Mouse (Mus musculus) cerebellum, adult 8-10 months (tissue): Measurements from ENCODE around the gene Myom1.
"Not testable (repeated sequence)": the region's sequence is repeated elsewhere in the genome, so short reads cannot be mapped to it uniquely, and the experiment has no call there.

Experiments used
- DNase-seq: peaks from one replicate; pipeline ENCODE4 v3.0.0; 2022

Myom1 gene

DNA sequence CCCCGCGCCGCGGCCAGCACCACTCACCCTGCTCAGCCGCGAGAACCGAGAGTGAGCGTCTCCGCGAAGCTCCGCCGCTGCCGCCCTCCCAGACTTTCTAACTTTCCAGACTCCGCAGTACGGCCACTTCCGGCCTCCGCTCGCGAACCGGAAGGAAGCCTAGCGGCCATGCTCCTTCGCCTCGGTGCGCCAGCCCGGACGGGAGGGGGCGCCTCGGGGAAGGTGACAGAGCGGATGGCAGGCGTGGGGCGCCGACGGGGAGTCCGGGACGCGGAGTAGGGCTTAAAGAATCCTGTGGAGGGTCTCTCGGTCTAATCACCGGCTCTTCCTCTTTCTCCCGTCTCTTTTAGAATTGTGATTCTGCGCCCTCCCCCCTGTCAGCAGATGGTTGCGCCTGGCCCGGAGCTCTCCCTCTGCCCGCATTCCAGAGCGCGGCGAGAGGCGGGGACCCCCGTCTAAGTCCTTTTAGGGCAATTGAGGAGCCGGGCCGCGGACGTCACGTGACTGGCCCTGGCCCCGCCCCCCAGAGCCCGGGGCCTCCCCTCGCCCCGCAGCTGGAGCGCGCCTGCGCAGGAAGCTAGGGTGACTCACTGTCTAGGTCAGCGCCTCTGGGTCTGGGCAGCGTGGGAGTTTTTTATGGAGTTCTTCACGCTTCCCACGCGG, at the start of gene Myom1:
Gene Myom1 (plus strand): TSS at position 553 of the 663 bp plus-strand sequence.
- DNase-seq, result peak; percentile 93

DNA sequence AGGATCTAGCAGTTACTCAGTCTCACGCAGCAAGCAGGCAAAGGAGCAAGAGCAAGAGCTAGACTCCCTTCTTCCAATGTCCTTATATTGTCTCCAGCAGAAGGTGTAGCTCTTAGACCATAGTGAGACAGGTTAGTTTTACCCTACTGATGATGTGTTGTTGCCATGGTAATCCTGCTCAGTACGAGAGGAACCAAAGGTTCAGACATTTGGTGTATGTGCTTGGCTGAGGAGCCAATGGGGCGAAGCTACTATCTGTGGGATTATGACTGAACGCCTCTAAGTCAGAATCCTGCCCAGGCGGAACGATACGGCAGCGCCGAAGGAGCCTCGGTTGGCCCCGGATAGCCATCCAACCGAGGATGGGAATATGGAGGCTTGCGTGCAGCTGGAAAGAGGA, 38.9 kb upstream of the Myom1 start:
- DNase-seq, result peak; percentile 91

DNA sequence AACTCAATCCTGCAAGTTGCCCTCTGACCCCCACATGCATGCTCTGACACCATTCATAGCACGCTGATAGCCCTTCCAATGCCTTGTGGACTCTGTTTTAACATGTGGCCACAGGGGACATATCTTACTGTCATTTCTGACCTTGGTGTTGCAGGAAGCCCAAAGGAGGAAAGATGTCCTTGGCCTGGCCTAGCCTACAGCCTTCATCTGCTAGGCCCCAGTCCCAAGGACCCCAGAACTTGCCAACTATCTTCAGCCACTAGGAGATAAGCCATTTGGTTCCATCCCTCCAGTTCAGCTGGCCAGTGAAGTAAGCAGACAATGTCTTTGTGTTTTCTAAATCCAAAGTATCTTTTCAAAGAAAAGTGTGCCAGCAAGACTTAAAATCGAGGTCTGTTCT, 37.2 kb upstream of the Myom1 start:
- DNase-seq, result no peak

DNA sequence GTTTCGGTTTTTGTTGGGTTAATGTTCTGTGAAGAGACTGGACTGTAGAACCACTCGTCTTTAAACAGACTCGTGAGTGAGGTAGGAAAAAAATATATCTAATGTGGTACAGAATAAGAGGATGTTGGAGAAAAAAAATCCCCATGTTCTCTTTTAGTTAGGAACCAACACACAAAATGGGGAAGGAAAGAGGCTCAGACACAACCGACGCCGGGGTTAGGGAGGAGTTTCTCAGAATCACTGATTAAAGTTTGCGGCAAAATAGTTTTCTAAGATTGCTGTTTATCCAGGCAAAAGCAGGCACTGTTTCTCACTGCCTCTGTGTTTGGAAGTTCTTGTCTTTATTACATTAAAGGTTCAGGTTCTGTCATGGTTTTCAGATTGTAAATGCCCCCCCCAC, 36.3 kb upstream of the Myom1 start:
- no peak for DNase-seq

DNA sequence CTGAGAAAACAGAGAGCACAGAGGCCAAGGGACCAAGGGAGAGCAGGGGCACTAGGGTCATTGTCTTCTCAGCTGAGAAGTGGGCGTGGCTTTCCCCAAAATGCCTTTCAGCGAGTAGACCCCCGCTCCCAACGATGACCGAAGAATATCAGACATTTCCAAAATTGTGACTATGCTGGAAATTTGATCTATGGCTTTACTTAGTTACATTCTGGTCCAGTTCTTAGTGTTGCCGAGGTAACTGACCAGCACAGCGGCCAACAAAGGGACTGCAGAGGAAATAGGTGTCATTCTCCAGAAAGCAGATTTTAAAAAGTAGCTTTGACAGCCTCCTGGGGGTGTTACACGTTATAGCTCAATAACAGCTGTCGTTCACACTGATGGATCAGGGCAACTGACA, 35.2 kb upstream of the Myom1 start:
- no peak for DNase-seq

DNA sequence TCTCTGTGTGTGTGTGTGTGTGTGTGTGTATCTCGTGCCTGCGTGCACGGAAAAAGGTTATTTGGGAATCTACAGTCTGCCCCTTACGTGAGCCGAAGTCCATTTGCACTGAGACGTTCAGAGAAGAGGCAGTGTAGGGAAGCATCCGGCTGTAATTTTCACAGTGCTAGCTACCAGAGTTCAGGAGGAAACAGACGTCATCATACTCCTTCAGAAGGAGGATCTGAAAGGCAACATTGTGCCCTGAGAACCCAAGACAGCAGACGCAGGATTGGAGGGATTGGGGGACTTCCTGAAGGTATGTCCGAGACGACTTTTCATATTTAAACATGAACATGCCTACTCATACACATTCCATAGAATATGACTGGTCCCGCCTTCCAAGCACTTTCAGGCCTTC, 34.8 kb upstream of the Myom1 start:
- no peak for DNase-seq

DNA sequence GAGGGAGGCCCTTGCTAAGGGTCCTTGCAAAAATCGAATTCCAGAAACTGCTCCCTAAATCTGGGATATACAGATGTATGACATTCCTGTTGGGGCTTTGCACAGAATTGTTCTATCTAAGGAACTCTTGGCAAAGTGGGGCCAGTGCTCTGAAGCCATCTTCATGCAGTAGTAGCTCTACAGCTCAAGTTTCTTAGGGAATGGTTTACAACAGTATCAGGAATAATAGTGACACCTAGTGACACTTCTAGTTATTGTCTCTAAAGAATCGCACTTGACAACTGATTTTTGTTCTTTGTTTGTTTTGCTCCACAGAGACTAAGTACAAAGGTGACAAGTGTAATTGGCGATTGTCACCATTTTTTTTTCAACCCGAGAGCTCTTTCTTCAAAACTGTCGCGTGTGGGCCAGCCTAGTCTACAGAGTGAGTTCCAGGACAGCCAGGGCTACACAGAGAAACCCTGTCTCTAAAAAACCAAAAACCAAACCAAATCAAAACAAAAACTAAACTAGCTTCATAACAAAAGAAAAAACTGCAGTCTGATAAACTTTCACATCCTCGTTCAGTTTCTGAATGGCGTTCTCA, 33.7 kb upstream of the Myom1 start:
- DNase-seq, result no peak

DNA sequence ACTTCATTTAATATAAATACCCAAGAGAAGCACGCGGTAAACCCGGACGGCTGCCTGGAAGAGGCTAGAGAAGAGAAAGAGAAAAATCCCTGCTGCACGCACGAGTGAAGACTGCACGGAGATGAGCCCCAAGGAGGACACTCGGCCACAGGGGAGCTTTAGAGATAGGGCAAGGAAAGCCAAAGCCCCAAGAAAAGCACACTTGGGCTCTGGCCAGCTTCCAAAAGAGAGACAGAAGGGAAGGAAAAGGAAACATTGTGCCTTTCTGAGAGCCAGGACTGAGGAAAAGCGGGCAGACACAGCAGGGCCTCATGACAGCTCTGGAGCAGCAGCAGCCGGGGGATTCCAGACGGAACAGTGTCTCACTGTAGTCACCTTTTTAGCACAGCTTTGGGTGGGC, 31.2 kb upstream of the Myom1 start:
- DNase-seq, result no peak

DNA sequence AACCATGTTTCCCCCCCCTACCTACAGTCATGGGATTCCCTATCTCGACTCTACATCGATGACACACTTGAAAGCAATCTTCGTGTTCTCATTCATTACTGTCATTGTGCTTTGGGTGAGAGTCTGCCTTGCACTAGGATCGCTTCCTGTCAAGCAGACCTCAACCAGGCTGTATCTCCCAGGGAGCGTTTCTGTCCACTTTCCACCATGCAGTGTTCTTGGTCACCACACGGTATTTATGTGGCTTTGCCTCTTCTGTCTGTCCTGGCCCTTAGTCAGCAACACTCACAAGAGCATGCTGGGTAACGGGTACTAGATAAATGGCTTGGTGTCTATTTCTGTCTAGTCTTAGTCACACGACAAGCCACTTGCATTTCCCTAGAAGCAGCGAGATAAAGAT, 29.0 kb upstream of the Myom1 start:
- no peak for DNase-seq

DNA sequence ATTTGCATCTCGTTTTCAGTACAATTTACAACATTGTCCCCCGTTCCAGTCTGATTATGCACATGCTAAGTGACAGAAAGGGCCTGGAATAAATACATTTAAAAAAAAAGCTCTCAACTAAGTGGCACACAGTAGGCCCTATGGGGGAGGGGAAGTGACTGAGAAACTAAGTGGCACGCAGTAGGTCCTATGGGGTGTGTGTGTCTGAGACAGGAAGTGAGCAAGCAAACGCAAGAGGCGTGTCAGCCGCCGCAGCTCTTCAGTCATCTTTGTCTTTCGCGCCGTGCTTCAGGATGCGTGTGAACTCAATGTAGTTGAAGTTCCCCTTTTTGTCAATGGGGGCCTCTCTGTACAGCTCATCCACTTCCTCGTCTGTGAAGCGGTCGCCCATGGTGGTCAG, 28.4 kb upstream of the Myom1 start:
- DNase-seq, result not testable (repeated sequence)

DNA sequence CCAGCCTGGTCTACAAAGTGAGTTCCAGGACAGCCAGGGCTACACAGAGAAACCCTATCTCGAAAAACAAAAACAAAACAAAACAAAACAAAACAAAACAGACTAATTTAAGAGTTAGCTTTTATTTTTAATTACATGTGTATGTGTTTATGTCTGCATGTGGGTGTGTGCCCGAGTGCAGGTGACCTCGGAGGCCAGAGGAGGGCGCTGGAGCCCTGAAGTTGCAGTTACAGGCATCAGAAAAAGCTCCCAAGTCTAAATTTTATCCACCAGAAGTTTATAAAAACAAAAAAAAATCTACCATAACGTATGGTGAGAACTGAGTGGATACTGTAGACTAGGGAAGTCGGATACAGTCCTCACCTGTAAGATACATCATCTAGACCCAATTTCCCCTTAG, 24.6 kb upstream of the Myom1 start:
- no peak for DNase-seq

DNA sequence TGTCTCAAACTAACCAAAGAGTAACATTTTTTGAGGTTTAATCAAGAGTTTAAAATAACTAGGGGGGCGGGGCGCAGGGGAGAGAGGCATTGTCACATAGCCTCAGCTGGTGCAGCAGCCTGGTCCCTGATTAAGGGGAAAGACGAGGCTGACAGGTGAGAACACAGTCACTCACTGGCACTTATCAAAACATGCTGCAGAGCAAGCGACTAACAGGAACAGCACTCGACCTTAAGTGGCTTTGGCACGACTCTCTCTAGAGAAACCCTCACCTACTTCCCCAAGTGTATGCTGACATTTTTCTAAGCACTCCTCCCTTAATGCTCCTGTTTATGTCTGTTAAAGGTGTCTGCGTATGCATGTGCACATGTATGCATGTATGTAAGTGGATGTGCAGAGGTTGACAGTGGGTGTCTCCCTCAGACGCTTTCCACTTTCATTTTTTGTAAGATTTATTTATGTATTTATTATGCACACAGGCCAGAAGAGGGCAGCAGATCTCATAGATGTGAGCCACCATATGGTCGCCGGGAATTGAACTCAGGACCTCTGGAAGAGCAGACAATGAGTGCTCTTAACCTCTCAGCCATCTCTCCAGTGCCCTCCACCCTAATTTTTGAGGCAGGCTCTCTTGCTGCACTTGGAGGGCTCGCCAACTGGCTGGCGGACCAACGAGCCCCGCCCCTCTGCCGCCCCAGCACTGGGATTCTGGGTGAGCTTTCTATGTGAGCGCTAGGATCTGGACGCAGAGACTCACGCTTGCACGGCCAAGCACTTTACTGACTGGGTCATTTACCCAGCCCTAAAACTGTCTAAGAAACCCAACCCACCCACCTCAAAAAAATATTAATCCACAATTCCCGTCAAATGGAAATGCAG, 22.8 kb upstream of the Myom1 start:
- DNase-seq, result no peak

DNA sequence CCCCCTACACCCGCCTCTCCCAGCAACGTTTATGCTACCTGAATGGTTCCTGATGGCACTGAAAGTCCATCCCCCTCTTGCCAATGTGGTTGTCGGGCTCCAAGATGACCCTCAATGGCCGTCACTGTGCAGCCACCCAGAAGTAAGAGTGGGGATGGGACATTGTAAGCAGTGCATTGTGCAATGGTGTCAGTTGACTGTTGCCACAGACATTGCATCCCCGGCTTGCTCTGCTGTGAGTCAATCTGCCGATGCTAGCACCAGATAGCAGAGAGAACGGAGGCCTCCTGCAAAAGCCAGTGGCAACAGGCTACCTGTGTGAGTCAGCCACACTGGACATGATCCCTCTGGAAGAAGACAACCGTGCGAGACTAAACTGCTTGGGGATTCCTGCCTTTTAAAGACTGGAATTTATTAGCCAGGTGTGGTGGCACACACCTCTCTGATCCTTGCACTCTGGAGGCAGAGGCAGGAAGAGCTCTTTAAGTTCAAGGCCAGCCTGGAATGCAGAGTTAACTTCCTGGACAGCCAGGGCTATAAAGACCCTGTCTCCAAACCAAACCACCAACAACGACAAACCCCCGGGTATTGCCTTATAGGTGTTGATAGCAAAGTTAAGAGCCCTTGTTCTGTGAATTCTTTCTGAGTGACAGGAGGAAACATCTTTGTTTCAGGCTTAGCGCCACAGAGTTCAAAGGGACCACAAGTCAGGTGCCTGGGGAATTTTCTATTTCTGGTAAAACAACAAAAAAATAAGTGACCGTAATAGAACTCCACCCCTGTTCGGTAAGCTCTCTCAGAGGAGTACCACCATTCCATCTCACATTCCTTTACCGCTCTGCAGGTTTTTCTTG, 16.7 kb upstream of the Myom1 start:
- no peak for DNase-seq

DNA sequence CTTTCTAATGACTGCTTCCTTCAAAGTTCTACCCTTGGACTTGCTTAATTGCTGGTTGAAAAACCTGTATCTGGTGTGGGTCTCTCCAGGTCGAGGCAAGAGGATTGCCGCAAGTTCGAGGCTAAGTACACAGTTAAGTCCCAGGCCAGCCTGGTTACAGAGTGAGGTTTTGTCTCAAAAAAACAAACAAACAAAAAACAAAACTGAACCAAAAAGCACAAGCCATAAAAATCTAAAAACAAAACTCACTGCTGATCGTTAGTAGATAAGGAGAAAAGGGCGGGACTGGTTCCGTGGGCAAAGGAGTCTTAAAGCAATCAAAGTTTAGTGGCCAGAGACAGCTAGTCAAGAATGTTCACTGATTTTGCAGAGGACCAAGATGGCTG, 16.1 kb upstream of the Myom1 start:
- DNase-seq, result no peak

DNA sequence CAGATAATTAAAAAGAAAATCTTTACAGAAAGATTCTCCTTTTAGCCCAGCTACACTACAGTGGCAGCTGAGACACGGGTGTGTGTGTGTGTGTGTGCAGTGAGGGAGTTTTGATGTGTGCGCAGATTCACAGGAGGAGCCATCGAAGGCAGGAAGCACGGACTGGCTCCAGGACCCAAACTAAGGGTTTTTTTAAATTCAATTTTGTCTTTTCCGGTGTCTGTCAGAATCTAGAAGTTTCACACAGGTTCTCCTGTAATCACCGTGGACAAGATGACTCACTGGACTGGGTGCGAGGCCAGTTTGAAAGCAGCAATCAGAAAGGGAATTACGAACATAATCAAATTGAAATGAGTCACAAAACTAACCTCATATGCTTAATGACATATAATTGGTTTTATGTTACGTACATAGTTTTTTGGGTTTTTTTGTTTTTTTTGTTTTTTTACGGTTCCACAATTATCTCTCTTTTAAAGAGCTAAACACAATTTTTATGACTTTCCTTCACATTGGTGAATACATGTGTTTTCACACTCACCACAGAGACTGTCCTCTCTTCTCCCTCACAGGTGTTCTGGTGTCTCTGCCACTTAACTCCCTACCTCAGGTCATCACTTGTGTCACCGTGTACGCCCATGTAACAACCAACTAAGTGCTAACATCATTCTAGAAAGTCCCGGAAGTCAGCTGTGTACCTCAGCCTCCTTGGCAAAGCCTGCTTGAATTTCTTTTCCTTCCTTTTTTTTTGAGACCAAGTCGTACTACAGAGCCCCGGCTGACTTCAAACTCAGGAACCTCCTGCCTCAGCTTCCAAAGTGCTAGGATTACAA, 15.4 kb upstream of the Myom1 start:
- no peak for DNase-seq

DNA sequence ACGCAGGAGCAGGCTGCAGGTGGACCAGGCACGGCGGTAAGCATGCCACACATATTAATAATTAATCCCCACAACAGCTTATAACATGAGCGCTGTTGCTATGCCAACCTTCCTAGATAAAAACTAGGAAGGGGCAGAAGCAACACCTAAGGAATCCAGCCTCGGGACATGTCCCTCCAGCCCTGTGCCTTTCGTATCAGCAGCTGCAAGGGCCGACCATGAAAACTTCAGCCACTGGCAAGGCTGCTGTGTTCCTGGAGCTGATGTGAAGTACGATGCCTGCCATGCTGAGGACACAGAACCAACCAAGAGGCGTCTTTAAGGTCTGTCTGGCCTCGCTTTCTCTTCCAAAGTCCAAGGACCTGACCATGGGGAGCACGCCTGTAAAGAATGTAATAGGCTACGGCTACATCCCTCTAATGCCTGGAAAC, 14.1 kb upstream of the Myom1 start:
- no peak for DNase-seq

DNA sequence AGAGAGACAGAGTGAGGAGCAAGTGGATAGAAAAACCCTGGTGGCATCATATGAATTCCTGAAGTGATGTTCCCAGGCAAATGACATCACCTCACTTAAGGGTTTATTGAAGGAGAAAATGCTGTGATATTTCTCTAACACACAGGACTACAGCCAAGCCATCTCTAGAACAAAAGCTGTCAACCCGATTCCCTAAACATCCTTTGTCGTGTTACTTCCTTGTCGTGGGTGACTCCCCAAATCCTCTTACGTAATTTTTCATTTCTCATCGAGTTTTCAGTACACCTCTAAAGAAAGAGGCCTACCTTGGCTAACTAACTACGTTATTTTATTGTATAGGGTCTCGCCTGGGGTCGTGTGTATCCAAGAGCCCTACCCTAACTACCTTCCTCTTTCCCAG, 13.0 kb upstream of the Myom1 start:
- no peak for DNase-seq

DNA sequence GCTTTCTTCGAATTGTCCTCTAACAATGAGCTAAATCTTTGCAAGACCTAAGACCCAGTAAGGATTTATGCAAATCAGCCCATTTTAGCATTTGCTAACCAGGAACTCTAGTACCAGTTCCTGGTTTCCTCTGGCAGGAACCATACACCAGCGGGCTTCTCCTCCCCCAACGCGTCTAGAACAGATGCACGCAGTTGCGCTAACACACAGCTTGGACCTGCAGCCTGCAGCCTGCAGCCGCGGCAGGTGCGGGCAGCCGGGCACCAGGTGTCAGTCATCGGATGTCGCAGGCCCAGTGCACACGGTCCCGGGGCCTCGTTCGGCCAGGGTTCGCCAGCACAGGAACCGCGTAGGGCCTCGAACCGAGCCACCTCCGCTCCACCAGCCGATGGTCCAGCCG, 12.4 kb upstream of the Myom1 start:
- no peak for DNase-seq

DNA sequence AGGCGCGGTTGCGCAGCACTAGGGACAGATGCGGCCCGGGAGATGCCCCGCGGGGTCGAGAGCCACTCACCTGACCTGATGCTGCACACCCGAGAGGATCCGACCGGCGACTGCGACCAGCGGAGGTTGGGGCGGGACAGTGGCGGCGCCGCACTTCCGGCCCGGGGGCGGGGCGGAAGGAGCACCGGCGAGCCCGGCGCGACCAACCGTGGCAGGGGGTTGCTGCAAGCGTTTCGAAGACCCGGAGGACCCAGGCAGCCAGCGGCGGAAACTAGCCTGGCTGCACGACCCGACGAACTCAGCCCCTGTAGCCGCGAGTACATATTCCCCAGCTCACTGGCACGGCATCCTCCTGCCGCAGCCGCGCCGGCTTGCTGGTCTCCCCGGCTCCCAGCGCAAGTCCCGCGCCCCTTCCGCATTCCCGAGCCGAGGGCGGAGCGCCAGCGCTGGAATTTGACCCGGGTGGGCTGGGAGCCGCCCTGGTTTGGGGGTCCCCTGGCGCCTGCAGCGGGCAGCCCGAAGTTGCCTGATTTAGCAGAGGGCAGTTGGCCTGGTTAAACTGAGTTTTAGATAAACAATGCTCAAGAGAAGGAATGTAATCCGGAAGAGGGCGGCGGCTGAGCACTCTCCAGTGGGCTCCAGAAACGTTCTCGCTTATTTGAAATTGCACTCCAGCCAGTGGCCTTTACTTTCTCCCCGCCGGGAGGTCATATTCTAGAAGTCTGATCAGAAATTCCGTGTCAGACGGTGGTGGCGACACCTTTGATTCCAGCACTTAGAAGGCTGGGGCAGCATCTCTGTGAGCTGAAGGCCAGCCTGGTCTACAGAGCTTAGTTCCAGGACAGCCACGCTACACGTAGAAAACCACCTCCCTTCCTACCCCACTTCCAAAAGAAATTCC, 11.8 kb upstream of the Myom1 start:
- peak; percentile 78 for DNase-seq

DNA sequence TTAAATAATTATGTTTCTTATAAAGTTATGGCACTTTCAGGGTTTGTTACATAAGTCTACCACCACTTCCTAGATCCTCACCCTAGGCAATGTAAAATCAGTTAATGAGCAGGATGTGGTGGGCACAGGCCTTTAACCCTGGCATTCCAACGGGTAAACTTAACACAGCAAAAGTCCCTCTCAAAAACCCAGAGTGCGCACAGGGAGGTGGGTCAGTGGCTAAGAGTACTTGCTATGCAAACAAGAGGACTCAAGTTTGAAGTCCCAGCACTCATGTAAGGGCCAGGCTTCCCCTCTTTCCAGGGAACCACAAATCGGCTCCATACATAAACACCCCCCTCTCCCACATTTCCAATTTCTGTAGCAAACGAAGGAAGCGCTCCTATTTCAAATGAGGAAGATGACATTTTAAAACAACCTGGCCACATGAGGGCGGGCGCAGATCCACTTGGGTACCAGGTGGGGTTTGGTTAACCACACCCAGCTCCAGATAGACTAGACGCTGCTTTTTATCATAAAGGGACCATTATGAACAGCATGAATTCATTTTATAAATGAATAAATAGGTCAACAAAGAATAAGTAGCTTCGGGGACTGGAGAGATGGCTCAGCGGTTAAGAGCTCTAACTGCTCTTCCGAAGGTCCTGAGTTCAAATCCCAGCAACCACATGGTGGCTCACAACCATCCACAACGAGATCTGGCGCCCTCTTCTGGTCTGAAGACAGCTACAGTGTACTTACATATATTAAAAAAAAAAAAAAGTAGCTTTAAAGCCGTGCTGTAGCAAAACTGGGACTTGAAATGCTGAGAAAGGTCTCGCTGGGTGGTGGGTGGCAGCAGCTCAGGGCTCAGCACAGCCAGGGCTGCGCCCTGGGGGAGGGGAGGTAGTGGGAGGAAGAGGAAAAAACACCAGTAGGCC, 10.5 kb upstream of the Myom1 start:
- no peak for DNase-seq
